Mouse (Mus musculus): Measurements from ENCODE around the gene Cirbp.

Gene Cirbp

GRCm38 (mm10) chr10:80135161-80135560 lies 30.6 kb upstream of the Cirbp start:
- no peak for TF ChIP-seq GATA4 (IDR thresholded peaks at IDR 0.05; ENCODE audit: insufficient replicate concordance, low read length)

DNA sequence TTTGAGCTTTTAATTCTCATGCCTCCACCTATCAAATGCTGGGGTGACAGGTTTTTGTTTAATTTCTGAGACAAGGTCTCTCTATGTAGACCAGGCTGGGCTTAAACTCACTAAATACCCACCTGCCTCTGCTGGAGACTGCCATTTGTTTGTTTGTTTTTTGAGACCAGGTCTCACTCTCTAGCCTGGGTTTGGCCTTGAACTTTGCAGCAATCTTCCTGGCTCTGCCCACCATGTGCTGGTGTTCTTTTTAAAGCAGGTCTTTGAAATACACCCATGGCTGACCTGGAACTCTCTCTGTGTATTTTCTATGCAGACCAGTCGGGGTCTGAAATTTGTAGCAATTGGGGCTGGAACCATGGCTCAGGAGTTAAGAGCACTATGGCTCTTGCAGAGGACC lies 30.1 kb upstream of the Cirbp start:
- no peak for TF ChIP-seq GATA4 (IDR thresholded peaks at IDR 0.05; ENCODE audit: insufficient replicate concordance, low read length)

- no peak for TF ChIP-seq GATA4 (IDR thresholded peaks at IDR 0.05; ENCODE audit: insufficient replicate concordance, low read length)
These were observed 29.4 kb upstream of the Cirbp start for GRCm38 (mm10) chr10:80136179-80136951.

DNA sequence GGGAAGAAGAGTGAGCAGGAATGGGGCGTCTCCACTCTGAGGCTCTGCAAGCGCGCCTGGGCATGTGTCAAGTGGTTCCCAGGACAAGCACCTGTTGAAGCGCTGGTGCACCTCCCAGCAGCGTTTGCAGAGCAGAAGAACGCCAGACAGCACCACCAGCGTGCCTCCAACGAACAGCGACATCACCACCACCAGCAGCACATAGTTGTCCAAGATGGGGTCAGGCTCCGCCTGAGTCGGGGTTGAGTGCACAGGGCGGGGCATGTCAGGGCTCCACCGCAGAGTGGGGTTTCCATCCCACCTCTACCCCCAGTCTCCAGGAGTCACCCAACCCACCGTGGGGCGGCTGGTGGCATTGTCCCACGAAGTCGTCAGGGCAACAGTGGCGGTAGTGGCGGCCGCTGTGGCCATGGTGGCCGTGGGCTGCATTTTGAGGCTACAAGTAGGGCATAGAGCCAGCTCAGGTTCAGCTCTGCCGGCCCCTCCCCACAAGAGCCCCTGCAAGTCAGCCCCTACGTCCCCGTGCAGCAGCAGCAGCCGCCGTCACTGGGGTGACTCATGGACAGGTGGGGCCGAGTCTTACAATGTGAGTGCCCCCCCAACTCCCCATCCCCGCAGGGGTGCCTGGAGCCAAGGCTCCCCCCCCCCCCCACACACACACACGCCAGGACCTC lies 28.7 kb upstream of the Cirbp start:
- no peak for TF ChIP-seq GATA4 (IDR thresholded peaks at IDR 0.05; ENCODE audit: insufficient replicate concordance, low read length)

DNA sequence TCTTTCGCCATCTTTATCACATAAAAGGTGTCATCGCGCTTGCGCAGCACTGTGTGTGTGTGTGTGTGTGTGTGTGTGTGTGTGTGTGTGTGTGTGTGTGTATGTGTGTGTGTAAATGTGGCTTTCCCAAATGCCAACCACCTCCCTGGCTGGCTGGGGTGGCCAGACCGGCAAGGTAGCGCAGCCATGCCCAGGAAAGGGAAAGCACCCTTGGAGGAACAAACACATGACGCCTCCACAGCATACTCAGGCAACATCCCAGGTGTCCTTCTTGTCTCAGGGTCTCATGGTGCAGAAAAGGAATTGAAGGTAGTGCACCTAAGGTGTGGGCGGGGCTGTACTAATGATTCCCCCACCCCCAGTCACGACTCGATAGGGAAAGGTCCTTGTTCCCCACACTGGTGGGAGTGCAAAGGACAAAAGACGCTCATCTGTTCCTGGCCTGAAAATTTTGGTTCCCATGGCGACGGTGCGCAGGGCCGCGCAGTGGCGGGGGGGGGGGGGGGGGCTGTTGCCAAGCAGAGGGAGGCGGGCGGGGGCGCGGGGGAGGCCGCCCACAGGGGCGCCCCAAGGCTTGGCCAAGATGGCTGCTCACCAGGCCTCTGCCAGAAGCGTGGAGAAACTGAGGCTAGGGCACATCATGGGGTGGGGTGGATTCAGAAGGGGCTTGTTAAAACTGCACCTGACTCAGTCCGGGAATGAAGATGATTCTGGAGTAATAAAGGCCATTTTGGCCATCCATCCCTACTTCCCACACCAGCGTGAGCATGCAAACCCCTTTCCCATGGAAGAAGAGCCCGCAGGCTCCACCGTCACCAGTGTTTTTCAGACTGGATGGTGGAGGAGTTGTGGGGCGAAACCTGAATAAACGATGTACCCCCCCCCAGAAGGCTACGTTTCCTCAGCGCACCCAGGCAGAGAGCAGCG lies 27.9 kb upstream of the Cirbp start:
- TF ChIP-seq GATA4 (IDR thresholded peaks at IDR 0.05; ENCODE audit: insufficient replicate concordance, low read length), result no peak

- no peak for TF ChIP-seq GATA4 (IDR thresholded peaks at IDR 0.05; ENCODE audit: insufficient replicate concordance, low read length)
These were observed 27.0 kb upstream of the Cirbp start, which contains the start of gene Atp5d for GRCm38 (mm10) chr10:80138553-80139438. Atp5d (plus strand) TSS chr10:80138632.

- TF ChIP-seq GATA4 (IDR thresholded peaks at IDR 0.05; ENCODE audit: insufficient replicate concordance, low read length), result no peak
These were observed 26.4 kb upstream of the Cirbp start for GRCm38 (mm10) chr10:80139439-80139775.

GRCm38 (mm10) chr10:80139975-80140665 lies 25.7 kb upstream of the Cirbp start:
- no peak for TF ChIP-seq GATA4 (IDR thresholded peaks at IDR 0.05; ENCODE audit: insufficient replicate concordance, low read length)

DNA sequence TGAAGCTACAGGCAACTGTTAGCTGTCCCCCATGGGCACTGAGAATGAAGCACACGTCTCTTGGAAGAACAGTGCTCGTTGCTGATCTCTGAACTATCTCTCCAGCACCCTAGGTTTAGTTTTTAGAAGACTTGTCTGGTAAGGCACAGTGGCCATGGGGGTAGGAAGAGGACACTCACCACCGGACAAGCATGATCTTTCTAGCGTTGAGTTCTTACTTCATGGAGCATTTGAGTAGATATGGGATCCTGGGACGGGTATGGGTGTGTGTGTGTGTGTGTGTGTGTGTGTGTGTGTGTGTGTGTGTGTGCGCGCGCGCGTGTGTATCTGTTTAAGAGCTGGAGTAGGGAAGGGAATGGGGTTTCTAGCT lies 25.1 kb upstream of the Cirbp start, which contains the start of gene Cbarp:
Cbarp (minus strand) TSS at position 170 of the 370 bp plus-strand sequence.
- TF ChIP-seq GATA4 (IDR thresholded peaks at IDR 0.05; ENCODE audit: insufficient replicate concordance, low read length), result no peak

- no peak for TF ChIP-seq GATA4 (IDR thresholded peaks at IDR 0.05; ENCODE audit: insufficient replicate concordance, low read length)
These were observed 24.5 kb upstream of the Cirbp start for GRCm38 (mm10) chr10:80141243-80141642.

- peak; percentile 6; the same call in 1 of the 2 replicates for TF ChIP-seq GATA4 (IDR thresholded peaks at IDR 0.05; ENCODE audit: insufficient replicate concordance, low read length)
These were observed 23.8 kb upstream of the Cirbp start for GRCm38 (mm10) chr10:80141786-80142529.

DNA sequence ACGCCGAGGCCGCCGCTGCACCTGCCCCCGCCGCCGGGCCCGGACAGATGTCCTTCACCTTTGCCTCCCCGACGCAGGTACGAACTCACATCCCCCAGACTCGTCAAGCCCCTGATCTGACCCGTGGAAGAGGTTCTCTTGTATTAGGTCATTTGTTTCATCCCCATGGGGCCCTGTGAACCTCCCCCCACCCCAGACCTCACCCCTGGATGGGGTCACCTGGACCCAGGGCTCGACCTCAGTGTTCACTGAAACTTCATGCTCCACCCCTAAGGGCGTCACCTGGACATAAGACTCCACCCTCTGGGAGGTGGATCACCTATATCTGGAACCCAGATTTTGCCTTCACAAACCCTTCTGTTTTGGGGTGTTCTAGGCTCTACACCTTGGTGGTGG lies 23.3 kb upstream of the Cirbp start:
- no peak for TF ChIP-seq GATA4 (IDR thresholded peaks at IDR 0.05; ENCODE audit: insufficient replicate concordance, low read length)

DNA sequence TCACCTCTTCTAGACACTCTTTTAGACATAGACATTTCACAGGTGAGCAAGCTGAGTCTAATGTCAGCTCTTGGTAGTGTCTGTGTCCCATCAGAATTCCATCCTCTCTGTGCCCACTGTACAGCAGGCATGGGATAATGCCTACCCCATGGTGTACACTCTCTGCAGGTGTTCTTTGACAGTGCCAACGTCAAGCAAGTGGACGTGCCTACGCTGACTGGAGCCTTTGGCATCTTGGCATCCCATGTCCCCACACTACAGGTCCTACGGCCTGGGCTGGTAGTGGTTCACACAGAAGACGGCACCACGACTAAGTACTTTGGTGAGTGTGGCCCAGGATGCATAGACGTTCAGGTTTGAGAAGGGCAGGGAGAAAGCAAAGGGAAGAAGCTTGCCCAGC lies 22.1 kb upstream of the Cirbp start:
- TF ChIP-seq GATA4 (IDR thresholded peaks at IDR 0.05; ENCODE audit: insufficient replicate concordance, low read length), result no peak

Measured in liver, adult (tissue).